Mouse (Mus musculus) olfactory bulb, adult 2 months (tissue): ENCODE measurements around the gene Syt1.

ENCODE experiments used
- CTCF ChIP-seq: fragments of 200-500 bp; IDR thresholded peaks from 2 replicates; pipeline ENCODE4 v1.5.1; 2012; ENCODE audit warnings: low read depth, mild to moderate bottlenecking, low read length, moderate library complexity; ENCODE audit not compliant: insufficient read depth
- POLR2A ChIP-seq: fragments of 200-500 bp; IDR thresholded peaks from 2 replicates; pipeline ENCODE4 v1.6.1; 2012; ENCODE audit warnings: mild to moderate bottlenecking, low read depth, low read length, moderate library complexity; ENCODE audit not compliant: insufficient read depth

DNA sequence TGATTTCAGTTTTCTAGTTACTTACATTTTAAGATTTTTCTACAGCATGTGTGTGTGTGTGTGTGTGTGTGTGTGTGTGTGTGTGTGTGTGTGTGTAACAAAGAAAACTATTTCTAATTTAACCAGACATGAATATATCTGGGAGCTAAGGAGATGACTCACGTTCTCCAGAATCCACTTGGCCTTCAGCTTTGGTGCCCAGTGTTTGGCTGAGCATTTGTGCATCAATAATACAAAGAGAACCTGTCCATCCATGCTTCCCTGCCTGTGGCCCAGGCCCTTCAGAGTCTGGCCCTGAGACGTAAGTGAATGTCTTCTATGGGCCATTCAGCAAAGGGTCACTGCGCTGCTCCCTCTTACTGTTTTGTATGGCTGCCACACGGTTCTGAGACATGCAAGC, 476.7 kb downstream of the Syt1 start:
- no peak for TF ChIP-seq POLR2A
- TF ChIP-seq CTCF, result no peak
